Mouse (Mus musculus) liver, embryonic 15.5 days (tissue): ENCODE results near the gene Nnat. TPM values are rescaled to one million over a fixed set of nuclear protein-coding genes. Genes with fewer than 3 reads are reported as not detected.

Experiments used
- ATAC-seq: fragments of 200-750 bp; cut with Nextera tagmentation; 2 replicates; pipeline ENCODE4 v1.8.0; 2017; ENCODE audit warnings: moderate number of reproducible peaks, mild to moderate bottlenecking, moderate library complexity; ENCODE audit not compliant: insufficient read depth
- H3K27ac ChIP-seq: fragments of 300-500 bp; sonication (generic); replicated peaks from 2 replicates; pipeline ENCODE4 v1.5.1; 2015; ENCODE audit warnings: mild to moderate bottlenecking, inconsistent platforms
- H3K27me3 ChIP-seq: fragments of 300-500 bp; sonication (generic); 2 replicates; pipeline ENCODE4 v1.6.1; 2015; ENCODE audit warnings: mild to moderate bottlenecking, inconsistent platforms
- H3K36me3 ChIP-seq: fragments of 300-500 bp; sonication (generic); replicated peaks from 2 replicates; pipeline ENCODE4 v1.6.1; 2015; ENCODE audit warnings: moderate library complexity, mild to moderate bottlenecking, inconsistent platforms
- H3K4me1 ChIP-seq: fragments of 300-500 bp; sonication (generic); replicated peaks from 2 replicates; pipeline ENCODE4 v1.6.1; 2015; ENCODE audit warnings: inconsistent platforms
- H3K4me2 ChIP-seq: fragments of 300-500 bp; sonication (generic); 2 replicates; pipeline ENCODE4 v1.6.1; 2015; ENCODE audit warnings: moderate library complexity, mild to moderate bottlenecking, inconsistent platforms
- H3K4me3 ChIP-seq: fragments of 300-500 bp; sonication (generic); replicated peaks from 2 replicates; pipeline ENCODE4 v1.5.1; 2015; ENCODE audit warnings: mild to moderate bottlenecking, inconsistent platforms
- H3K9ac ChIP-seq: fragments of 300-500 bp; sonication (generic); 2 replicates; pipeline ENCODE4 v1.6.1; 2015; ENCODE audit warnings: moderate library complexity, mild to moderate bottlenecking, inconsistent platforms
- H3K9me3 ChIP-seq: fragments of 300-500 bp; sonication (generic); replicated peaks from 2 replicates; pipeline ENCODE4 v1.6.1; 2016; ENCODE audit warnings: inconsistent platforms
- WGBS: fragments of 180-500 bp; shearing (Covaris S2); methylation state at CpG from one replicate; pipeline ENCODE4 v1.1.7; 2015; ENCODE audit warnings: mixed read lengths; ENCODE audit not compliant: insufficient replicate concordance; 5-methylcytosine and 5-hydroxymethylcytosine counted together
- microRNA-seq: library from miRNA; unstranded; fragments of <30 nt; microRNA quantifications from one replicate; pipeline ENCODE4, GENCODE M21; 2016
- polyA plus RNA-seq: library from polyadenylated mRNA; unstranded; fragments of >200 nt; fragmentation: Nextera tagmentation; extraction: Ambion mirVana; gene quantifications from 2 replicates; pipeline ENCODE4 v1.2.1, GENCODE M21; 2015

Nnat gene
- polyA plus RNA-seq, 1 experiment from 2014 or later = 17.1 TPM

DNA sequence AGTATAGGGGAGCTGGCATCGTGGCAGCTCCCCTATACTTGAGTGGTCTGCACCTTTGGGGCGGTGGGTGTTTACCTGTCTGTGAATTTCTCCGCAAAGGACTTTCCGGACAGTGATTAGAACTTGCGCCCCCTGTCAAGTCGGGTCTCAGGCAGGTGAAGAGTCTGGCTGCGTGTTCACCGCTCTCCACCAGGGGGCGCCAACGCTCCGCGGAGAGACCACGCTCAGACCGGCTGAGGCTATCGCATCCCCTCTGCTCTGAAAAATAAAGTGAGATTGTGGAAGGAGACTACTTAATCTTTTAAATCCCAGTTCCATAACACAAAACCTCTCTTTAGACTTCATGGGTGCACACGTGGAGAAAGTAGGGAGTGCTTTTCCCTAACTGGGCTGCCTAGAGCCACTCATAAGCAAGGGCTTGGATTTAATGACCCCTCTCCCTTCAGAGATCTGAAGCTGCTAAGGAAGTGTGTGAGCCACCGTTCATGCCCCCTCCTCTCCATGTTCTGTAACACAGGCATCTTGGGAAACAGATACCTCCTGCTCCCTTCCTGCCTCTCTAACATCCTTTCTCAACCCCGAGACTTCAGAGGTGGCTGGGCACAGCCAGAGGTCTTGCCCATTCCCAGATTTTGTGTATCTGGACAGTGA, 45.3 kb downstream of the Nnat start:
- H3K36me3 ChIP-seq = no peaks in the 10 kb centered on the region
- no peak overlapping the region for H3K9ac ChIP-seq
- no peak overlapping the region for H3K4me2 ChIP-seq
- H3K4me1 ChIP-seq = no peaks in the 10 kb centered on the region
- WGBS = 7% methylated on average over 18 of the region's 18 CpGs
- ATAC-seq = no peak
- H3K9me3 ChIP-seq = no peaks in the 10 kb centered on the region
- no peak overlapping the region for H3K27ac ChIP-seq
- no peak overlapping the region for H3K4me3 ChIP-seq
- peaks cover 13% of the 10 kb centered on the region for H3K27me3 ChIP-seq

DNA sequence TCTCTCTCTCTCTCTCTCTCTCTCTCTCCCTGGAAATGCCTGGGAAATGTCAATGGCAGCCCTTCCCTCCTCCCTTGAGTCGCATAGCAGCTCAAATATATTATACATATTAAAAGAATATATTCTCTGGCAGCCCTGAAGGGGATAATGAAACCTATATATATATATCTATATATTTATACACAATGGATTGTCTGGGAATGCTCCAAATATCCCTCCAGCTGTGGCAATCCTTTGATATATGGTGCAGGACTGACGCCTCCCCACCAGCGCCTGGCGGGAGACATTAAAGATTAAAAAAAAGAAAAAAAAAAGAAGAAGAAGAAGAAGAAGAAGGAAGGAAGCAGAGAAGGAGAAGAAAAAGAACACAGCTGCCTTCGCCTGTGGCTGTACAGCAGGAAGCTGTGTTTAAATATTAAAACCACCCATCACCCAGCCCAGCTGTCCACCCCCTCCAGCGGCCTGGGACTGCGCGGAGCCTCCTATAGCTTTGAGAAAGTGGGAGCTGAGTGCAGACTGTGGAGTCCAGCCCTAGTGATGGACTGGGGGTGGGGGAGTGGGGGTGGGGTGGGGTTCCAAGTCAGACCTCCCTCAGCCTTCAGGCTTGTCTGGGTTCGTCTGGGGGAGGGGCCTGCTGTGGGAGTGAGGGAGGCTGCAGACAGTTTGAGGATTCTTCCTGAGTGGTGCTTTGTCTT, 47.8 kb downstream of the Nnat start:
- Histone ChIP-seq H3K27me3 (peaks cover 13% of the 10 kb centered on the region), H3K36me3 (no peaks in the 10 kb centered on the region), H3K9me3 (no peaks in the 10 kb centered on the region), H3K4me3 (no peak overlapping the region), H3K27ac (no peak overlapping the region), H3K4me1 (no peaks in the 10 kb centered on the region), H3K9ac (no peak overlapping the region), H3K4me2 (no peak overlapping the region)
- no peak for ATAC-seq
- WGBS = 25% methylated on average over 9 of the region's 9 CpGs

DNA sequence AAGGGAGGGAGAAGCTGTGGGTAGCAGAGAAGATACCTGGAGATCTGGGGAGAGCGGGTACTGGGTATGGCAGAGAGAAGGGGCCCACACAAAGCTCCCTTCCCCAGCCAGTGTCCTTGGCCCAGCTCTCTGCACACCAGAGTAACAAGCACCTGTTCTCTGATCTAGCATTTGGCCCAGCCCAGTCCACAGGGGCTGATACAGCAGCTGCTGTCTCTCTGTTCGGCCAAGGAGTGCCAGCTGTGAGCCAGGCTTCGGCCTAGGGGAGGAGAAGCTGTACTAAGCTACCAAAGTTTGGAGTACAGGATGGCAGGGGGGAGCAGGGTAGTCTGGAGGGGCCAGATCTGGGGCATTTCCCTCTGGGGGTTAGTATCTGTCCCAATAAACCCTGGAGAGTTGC, 51.9 kb downstream of the Nnat start:
- ATAC-seq = no peak
- Histone ChIP-seq H3K36me3 (no peaks in the 10 kb centered on the region), H3K9ac (no peak overlapping the region), H3K4me3 (no peak overlapping the region), H3K4me2 (no peak overlapping the region), H3K9me3 (no peaks in the 10 kb centered on the region), H3K27me3 (no peaks in the 10 kb centered on the region), H3K27ac (no peak overlapping the region), H3K4me1 (no peaks in the 10 kb centered on the region)
- WGBS = 71% methylated on average over 3 of the region's 3 CpGs

Small RNAs within 50 kb of the gene (microRNA-seq; reads per million reads assigned to microRNA genes)
- gene Gm23134 = 1.0 reads per million

Other genes with a start within 250 kb of the Nnat start
- gene Ghrh, start 212.6 kb upstream of the Nnat start, polyA plus RNA-seq = 0.25 TPM in 1 of 2 replicates, not detected in the other
- 21.8 and 22.3 TPM in 2 replicates for gene Manbal, start 192.5 kb upstream of the Nnat start, polyA plus RNA-seq
- 1.8 and 2.2 TPM in 2 replicates for gene Src, start 141.6 kb upstream of the Nnat start, polyA plus RNA-seq
- gene Blcap, start 11.2 kb downstream of the Nnat start, polyA plus RNA-seq = 8.0 and 9.9 TPM in 2 replicates
- 20.7 and 20.8 TPM in 2 replicates for gene Ctnnbl1, start 177.3 kb downstream of the Nnat start, polyA plus RNA-seq